Mouse (Mus musculus) common myeloid progenitor, adult 5-6 weeks (primary cell): ENCODE results near the gene Itgb4. TPM values are rescaled to one million over a fixed set of nuclear protein-coding genes. Genes with fewer than 3 reads are reported as not detected.
A peak's percentile ranks its signal among the peaks of the same experiment; 100 is the strongest.

Experiments used
- ATAC-seq: replicated peaks from 2 replicates; pipeline ENCODE4 v1.8.0; 2016; ENCODE audit warnings: low read depth, mild to moderate bottlenecking, moderate TSS enrichment, inconsistent platforms; ENCODE audit not compliant: poor library complexity, severe bottlenecking
- total RNA-seq: library from RNA; stranded (forward); fragments of 200-1000, 187-1606 nt; gene quantifications from 2 replicates; pipeline ENCODE4 v1.2.3, GENCODE M21; 2017

The Itgb4 gene
- total RNA-seq, 1 experiment from 2014 or later, result 5.1 TPM

- ATAC-seq, result peak; percentile 62
Measured at GRCm38 (mm10) chr11:115968731-115969405, 5.6 kb upstream of the Itgb4 start.

DNA sequence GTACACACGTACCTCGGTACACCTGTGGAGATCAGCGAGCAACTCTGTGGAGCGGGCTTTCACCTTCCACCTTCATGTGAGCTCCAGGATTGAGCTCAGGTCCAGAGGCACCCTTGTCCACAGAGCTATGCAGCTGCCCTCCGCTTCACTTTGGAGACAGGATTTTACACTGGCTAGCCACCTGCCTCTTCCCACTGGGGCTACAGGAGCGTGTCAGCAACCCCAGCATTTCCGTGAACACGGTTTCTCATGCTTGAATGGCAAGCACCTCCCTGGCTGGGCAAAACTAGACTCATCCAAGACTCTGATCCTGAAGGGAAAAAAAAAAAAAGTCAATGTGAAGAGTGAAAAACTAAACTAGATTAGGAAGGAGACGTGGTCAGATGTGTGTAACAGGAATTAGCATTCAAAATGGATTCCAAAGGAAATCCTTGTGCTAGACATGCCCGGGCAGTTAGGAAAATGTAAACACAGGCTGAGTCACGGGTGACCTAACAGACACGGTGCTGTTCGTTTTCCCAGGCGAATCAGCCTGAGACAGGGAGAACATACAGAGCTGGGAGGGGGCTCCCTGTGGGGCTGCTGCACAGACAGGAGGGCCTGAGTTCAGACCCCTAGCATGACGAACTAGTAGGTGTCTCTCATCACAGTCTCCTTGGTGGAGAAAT lies 4.4 kb upstream of the Itgb4 start:
- ATAC-seq, result no peak

- no peak for ATAC-seq
Measured at GRCm38 (mm10) chr11:115971016-115971415, 3.5 kb upstream of the Itgb4 start.

DNA sequence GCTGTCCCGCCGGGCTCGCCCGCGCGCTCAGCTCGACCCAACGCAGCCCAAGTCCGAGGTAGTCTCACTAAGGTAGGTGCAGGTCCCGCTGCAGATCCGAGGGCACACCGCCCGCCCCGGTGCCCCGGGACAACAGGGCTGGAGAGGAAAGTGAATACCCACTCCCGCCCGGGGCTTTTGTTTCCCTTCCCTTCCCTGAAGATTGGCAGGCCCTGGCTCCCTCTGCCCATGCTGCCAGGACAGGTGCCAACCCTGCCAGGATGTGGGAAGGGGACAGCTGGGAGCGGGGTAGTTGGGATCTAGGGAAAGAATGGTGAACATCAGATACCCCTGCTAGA lies 543 bp downstream of the Itgb4 start:
- no peak for ATAC-seq

GRCm38 (mm10) chr11:115975544-115975943 lies 1.0 kb downstream of the Itgb4 start:
- ATAC-seq, result no peak

GRCm38 (mm10) chr11:115982472-115982871 lies 8.0 kb downstream of the Itgb4 start:
- no peak for ATAC-seq

GRCm38 (mm10) chr11:115983291-115983690 lies 8.8 kb downstream of the Itgb4 start:
- no peak for ATAC-seq

DNA sequence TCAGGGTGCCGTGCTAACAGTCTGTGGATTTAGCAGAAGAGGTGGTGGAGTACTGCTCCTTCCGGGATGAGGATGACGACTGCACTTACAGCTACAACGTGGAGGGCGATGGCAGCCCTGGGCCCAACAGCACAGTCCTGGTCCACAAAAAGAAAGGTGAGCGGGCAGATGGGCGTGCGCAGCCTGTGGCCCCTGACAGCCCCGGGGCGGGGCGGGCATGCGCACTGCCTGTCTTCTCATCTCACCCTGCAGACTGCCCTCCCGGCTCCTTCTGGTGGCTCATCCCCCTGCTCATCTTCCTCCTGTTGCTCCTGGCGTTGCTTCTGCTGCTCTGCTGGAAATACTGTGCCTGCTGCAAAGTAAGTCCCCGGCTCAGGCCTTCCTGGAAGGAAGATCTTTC lies 15.2 kb downstream of the Itgb4 start:
- ATAC-seq, result no peak

- ATAC-seq, result no peak
Measured at GRCm38 (mm10) chr11:115992098-115992497, 17.6 kb downstream of the Itgb4 start.

GRCm38 (mm10) chr11:115995256-115995655 lies 20.7 kb downstream of the Itgb4 start:
- no peak for ATAC-seq

DNA sequence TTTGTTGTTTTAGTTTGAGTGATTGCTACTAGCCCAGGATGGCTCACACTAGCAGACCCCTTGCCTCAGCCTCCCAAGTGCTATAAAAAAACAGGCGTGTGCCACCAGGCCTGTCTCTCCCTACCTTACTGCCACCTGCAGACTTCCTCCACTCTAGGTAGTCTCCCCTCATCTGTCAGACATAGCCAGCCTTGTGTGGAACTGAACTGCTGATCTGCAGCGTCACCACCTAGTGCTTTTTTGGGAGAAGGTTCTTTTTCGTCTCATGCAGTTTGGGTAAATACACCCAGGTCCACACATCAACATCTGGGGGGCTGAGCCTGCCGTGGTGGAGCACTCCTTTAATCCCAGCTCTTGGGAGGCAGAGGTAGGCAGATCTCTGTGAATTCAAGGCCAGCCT lies 22.5 kb downstream of the Itgb4 start:
- no peak for ATAC-seq

DNA sequence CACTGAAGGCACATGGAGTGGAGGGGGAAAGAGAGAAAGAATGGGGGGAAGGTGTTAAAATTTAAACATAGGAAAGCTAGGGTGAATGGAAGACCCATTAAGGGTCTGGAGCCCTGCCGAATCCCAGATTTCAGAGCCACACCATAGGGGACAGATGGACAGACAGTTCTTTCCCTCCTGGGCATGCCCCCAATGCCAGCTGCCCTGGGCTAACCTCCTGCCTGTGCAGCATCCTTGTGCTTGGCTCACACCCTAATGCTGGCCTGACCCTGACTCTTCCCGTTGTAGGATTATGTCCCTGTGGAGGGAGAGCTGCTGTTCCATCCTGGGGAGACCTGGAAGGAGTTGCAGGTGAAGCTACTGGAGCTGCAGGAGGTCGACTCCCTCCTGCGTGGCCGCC lies 23.2 kb downstream of the Itgb4 start:
- ATAC-seq, result no peak

DNA sequence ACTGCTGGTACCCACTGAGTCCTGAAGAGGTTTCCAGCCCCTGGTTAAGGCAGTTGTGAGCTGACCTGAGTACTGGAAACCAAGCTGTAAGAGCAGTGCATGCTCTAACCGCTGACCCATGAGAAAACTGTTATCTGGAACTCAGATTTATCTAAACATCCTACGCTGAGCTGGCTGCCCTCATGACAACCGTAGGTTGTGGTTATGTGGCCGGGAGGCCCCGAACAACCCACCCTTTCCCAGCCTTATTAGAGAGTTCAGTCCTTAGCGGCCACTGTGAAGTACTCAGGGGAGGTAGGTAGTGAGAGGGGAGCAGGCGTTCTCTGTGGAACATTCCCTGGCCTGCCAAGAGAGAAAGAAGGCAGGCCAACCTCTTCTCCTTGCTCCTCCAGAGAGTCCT lies 24.5 kb downstream of the Itgb4 start:
- peak; percentile 16; the same call in 1 of the 2 replicates for ATAC-seq

- ATAC-seq, result peak; percentile 45
Measured at GRCm38 (mm10) chr11:115999538-116000143, 25.1 kb downstream of the Itgb4 start.

GRCm38 (mm10) chr11:116000607-116001006 lies 26.1 kb downstream of the Itgb4 start:
- no peak for ATAC-seq

- no peak for ATAC-seq
Measured at GRCm38 (mm10) chr11:116001725-116002124, 27.2 kb downstream of the Itgb4 start.

GRCm38 (mm10) chr11:116002894-116003293 lies 28.4 kb downstream of the Itgb4 start:
- ATAC-seq, result no peak

- peak; percentile 38 for ATAC-seq
Measured at GRCm38 (mm10) chr11:116004186-116004823, 29.8 kb downstream of the Itgb4 start.

- peak; percentile 76 for ATAC-seq
Measured at GRCm38 (mm10) chr11:116004840-116005700, 30.6 kb downstream of the Itgb4 start.
